In genomic region chr13:72815933-72816553, GRCm38 (mm10) we compare ENCODE assay signal across 13 mouse cellular contexts.
DNase-seq lines count a peak whose midpoint lies in the region; ATAC-seq lines count a peak whose summit lies in the region.
"Had no signal": no experiment of that assay in that cellular context is flagged by ENCODE, and none has a peak within 500 bp of the region (broad histone marks: within the 10 kb centered on the region; RNA-seq: fewer than 3 reads in every experiment).

No protein-coding gene starts in this region.

- H3K4me3 ChIP-seq in liver, embryonic 12.5 days = no peak overlapping the region
- peak overlapping the region; percentile 19 for H3K4me3 ChIP-seq in forebrain, embryonic 13.5 days
- H3K4me3 ChIP-seq in neural tube, embryonic 14.5 days (ENCODE audit: low read depth, low read length) = peak overlapping the region; percentile 18; the same call in 1 of the 2 replicates
- H3K4me3 ChIP-seq: embryonic facial prominence, embryonic 15.5 days; lung, embryonic 15.5 days; stomach, embryonic 15.5 days had no signal

- H3K4me2 ChIP-seq in liver, embryonic 12.5 days = no peak overlapping the region
- peak overlapping the region; percentile 46 for H3K4me2 ChIP-seq in forebrain, embryonic 13.5 days
- peak overlapping the region; percentile 43 for H3K4me2 ChIP-seq in neural tube, embryonic 14.5 days (ENCODE audit: low read depth, low read length)
- H3K4me2 ChIP-seq: embryonic facial prominence, embryonic 15.5 days; lung, embryonic 15.5 days; stomach, embryonic 15.5 days had no signal

- ATAC-seq in liver, embryonic 12.5 days = no peak
- no peak; the same call in 1 of the 2 replicates for ATAC-seq in forebrain, embryonic 13.5 days
- ATAC-seq in neural tube, embryonic 14.5 days (ENCODE audit: low read depth) = 0 out of 2 replicates have a peak, but pooled peaks have one; percentile 56

- no peaks in the 10 kb centered on the region for H3K9me3 ChIP-seq in liver, embryonic 12.5 days (replicated peaks)
- H3K9me3 ChIP-seq in forebrain, embryonic 13.5 days (replicated peaks) = no peaks in the 10 kb centered on the region
- H3K9me3 ChIP-seq in neural tube, embryonic 14.5 days (ENCODE audit: control insufficient read depth, low read length) = no peaks in the 10 kb centered on the region
- H3K9me3 ChIP-seq: embryonic facial prominence, embryonic 15.5 days; lung, embryonic 15.5 days; stomach, embryonic 15.5 days had no signal

- intact Hi-C loops in left cerebral cortex, postnatal 4 days (cut with DNase I) = no loop called here

- peak overlapping the region; percentile 51; the same call in 1 of the 2 replicates for H3K27ac ChIP-seq in liver, embryonic 12.5 days
- H3K27ac ChIP-seq in forebrain, embryonic 13.5 days = no peak overlapping the region
- H3K27ac ChIP-seq in neural tube, embryonic 14.5 days (ENCODE audit: low read depth, low read length) = no peak overlapping the region
- H3K27ac ChIP-seq: embryonic facial prominence, embryonic 15.5 days; lung, embryonic 15.5 days; stomach, embryonic 15.5 days had no signal

- H3K36me3 ChIP-seq in liver, embryonic 12.5 days = no peaks in the 10 kb centered on the region
- H3K36me3 ChIP-seq in forebrain, embryonic 13.5 days (ENCODE audit: poor library complexity, severe bottlenecking) = no peaks in the 10 kb centered on the region
- no peaks in the 10 kb centered on the region for H3K36me3 ChIP-seq in neural tube, embryonic 14.5 days (ENCODE audit: control insufficient read depth, insufficient read depth, low read length)
- H3K36me3 ChIP-seq: embryonic facial prominence, embryonic 15.5 days; lung, embryonic 15.5 days; stomach, embryonic 15.5 days had no signal

- H3K27me3 ChIP-seq in liver, embryonic 12.5 days (replicated peaks) = peaks cover 34% of the 10 kb centered on the region
- peaks cover 78% of the 10 kb centered on the region for H3K27me3 ChIP-seq in forebrain, embryonic 13.5 days
- peaks cover 14% of the 10 kb centered on the region for H3K27me3 ChIP-seq in neural tube, embryonic 14.5 days (ENCODE audit: control insufficient read depth, insufficient read depth, low read length)

- DNase-seq in liver = no peak
- peak; percentile 44 for DNase-seq in mesoderm, embryonic 11.5 days (ENCODE audit: low read depth, low spot score)
- no peak for DNase-seq in left cerebral cortex, postnatal 4 days
- no peak for DNase-seq in cerebellum, postnatal 14 days
- no peak for DNase-seq in gastrocnemius, postnatal 25 days
- DNase-seq: cerebellum, adult 9-10 months; right cerebral cortex, postnatal 25 days had no signal

- H3K9ac ChIP-seq in liver, embryonic 12.5 days = no peak overlapping the region
- H3K9ac ChIP-seq in forebrain, embryonic 13.5 days = no peak overlapping the region
- H3K9ac ChIP-seq in neural tube, embryonic 14.5 days (replicated peaks; ENCODE audit: low read depth, low read length) = 0 out of 2 replicates have a peak overlapping the region, but pooled peaks have one; percentile 21
- H3K9ac ChIP-seq: embryonic facial prominence, embryonic 15.5 days; lung, embryonic 15.5 days; stomach, embryonic 15.5 days had no signal

- 13% methylated on average over 18 of the region's 18 CpGs for WGBS in liver, embryonic 12.5 days (ENCODE audit: insufficient replicate concordance)
- WGBS in forebrain, embryonic 13.5 days = 2% methylated on average over 18 of the region's 18 CpGs
- WGBS in neural tube, embryonic 14.5 days = 2% methylated on average over 18 of the region's 18 CpGs

- no peaks in the 10 kb centered on the region for H3K4me1 ChIP-seq in liver, embryonic 12.5 days
- peaks cover 15% of the 10 kb centered on the region; the same call in 1 of the 2 replicates for H3K4me1 ChIP-seq in forebrain, embryonic 13.5 days
- 0 out of 2 replicates have a peak, but pooled peaks cover 11% of the 10 kb centered on the region for H3K4me1 ChIP-seq in neural tube, embryonic 14.5 days (ENCODE audit: control insufficient read depth, insufficient read depth, low read length)
- H3K4me1 ChIP-seq: embryonic facial prominence, embryonic 15.5 days; lung, embryonic 15.5 days; stomach, embryonic 15.5 days had no signal
